Mouse (Mus musculus): ENCODE measurements around the gene Coro1c. TPM values are rescaled to one million over a fixed set of nuclear protein-coding genes. Genes with fewer than 3 reads are reported as not detected.

Coro1c gene
- polyA plus RNA-seq, 1 experiment from 2014 or later = 169 TPM

DNA sequence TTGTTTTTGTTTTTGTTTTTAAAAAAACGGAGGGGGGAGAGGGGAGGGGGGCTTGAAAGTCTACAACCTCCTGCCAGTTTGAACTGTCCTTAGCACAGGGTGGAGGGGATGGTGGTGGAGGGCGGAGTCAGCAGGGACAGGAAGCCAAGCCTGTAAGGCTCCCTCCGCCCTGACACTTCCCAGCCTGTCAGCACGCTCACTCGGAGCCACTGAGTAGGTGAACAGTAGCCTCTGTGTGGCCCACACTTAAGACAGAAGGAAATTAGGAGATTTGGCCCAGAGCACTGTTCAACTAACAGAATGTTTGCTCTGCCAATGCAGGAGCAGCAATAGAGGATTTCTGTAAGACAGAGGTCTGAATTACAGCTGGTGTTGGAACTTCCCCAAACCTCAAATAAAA, 49.6 kb downstream of the Coro1c start:
- no peak for ATAC-seq
- H3K4me1 ChIP-seq (ENCODE audit: control insufficient read depth, insufficient read depth, low read length) = peaks cover 41% of the 10 kb centered on the region

GRCm38 (mm10) chr5:113858550-113858949, 50.0 kb downstream of the Coro1c start:
- no peak for ATAC-seq
- Histone ChIP-seq H3K27me3 (replicated peaks; ENCODE audit: control insufficient read depth, insufficient read depth, low read length) (no peaks in the 10 kb centered on the region), H3K9me3 (replicated peaks; ENCODE audit: control insufficient read depth, low read length) (no peaks in the 10 kb centered on the region), H3K9ac (ENCODE audit: low read length) (no peak overlapping the region), H3K4me3 (ENCODE audit: low read depth, low read length) (no peak overlapping the region), H3K4me1 (ENCODE audit: control insufficient read depth, insufficient read depth, low read length) (peaks cover 41% of the 10 kb centered on the region), H3K36me3 (ENCODE audit: control insufficient read depth, insufficient read depth, low read length) (peaks cover 5% of the 10 kb centered on the region; the same call in 1 of the 2 replicates), H3K4me2 (ENCODE audit: low read length) (no peak overlapping the region), H3K27ac (ENCODE audit: low read depth, low read length) (peak overlapping the region; percentile 52; the same call in 1 of the 2 replicates)
- 87% methylated on average over 10 of the region's 10 CpGs for WGBS
- DNase-seq (ENCODE audit: low spot score) = no peak

More for the DNA sequence above, 49.6 kb downstream of the Coro1c start:
- H3K9me3 ChIP-seq (replicated peaks; ENCODE audit: control insufficient read depth, low read length) = no peaks in the 10 kb centered on the region
- H3K27me3 ChIP-seq (replicated peaks; ENCODE audit: control insufficient read depth, insufficient read depth, low read length) = no peaks in the 10 kb centered on the region
- no peak overlapping the region for H3K9ac ChIP-seq (ENCODE audit: low read length)
- H3K4me3 ChIP-seq (ENCODE audit: low read depth, low read length) = no peak overlapping the region
- peak overlapping the region; percentile 52 for H3K27ac ChIP-seq (ENCODE audit: low read depth, low read length)
- WGBS = 65% methylated on average over 5 of the region's 5 CpGs
- peaks cover 9% of the 10 kb centered on the region for H3K36me3 ChIP-seq (ENCODE audit: control insufficient read depth, insufficient read depth, low read length)
- DNase-seq (ENCODE audit: low spot score) = peak; percentile 48
- H3K4me2 ChIP-seq (ENCODE audit: low read length) = no peak overlapping the region

DNA sequence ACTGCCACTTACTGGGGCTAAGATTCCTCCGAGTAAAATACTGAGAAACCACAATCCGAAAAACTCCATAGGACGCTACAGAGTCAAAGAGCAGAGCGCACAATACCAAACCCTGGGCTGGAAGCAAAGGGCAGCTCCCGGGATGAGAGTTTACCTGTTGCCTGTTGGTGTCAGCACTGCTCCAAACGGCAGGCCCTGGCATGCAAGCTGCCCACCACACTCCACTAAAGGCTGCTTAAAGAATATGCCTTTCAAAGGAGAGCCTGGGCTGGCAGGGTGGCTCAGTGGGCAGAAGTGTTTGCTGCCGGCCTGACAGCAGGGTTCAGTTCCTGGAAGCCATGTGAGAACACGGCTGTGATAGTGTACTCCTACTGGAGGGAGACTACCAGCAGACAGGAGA, 50.9 kb downstream of the Coro1c start:
- 62% methylated on average over 8 of the region's 8 CpGs for WGBS
- Histone ChIP-seq H3K36me3 (ENCODE audit: control insufficient read depth, insufficient read depth, low read length) (peaks cover 8% of the 10 kb centered on the region; the same call in 1 of the 2 replicates), H3K9ac (ENCODE audit: low read length) (peak overlapping the region; percentile 25; the same call in 1 of the 2 replicates), H3K4me2 (ENCODE audit: low read length) (no peak overlapping the region), H3K27ac (ENCODE audit: low read depth, low read length) (peak overlapping the region; percentile 81; the same call in 1 of the 2 replicates), H3K4me1 (ENCODE audit: control insufficient read depth, insufficient read depth, low read length) (peaks cover 37% of the 10 kb centered on the region), H3K27me3 (replicated peaks; ENCODE audit: control insufficient read depth, insufficient read depth, low read length) (no peaks in the 10 kb centered on the region), H3K9me3 (replicated peaks; ENCODE audit: control insufficient read depth, low read length) (no peaks in the 10 kb centered on the region), H3K4me3 (ENCODE audit: low read depth, low read length) (no peak overlapping the region)
- no peak for DNase-seq (ENCODE audit: low spot score)
- no peak for ATAC-seq

DNA sequence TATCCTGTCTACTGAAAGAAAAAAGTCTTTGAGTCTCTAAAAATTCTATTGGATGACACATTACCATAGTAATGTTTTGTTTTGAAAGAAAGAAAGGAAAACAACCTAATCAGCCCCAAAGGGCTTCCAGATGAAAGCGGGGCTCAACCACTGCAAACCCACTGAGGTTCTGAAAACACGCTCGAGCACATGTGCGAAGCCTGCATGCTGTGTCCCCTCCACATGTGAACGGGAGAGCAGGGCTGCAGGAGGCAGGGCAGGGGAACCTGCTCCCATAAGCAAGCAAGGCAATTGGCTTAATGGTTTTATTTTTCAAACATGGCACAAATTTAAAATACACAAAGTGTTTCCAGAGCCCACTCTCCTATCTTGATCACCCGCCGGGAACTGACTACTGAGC, 51.9 kb downstream of the Coro1c start:
- Histone ChIP-seq H3K9ac (ENCODE audit: low read length) (peak overlapping the region; percentile 32), H3K4me3 (ENCODE audit: low read depth, low read length) (no peak overlapping the region), H3K4me1 (ENCODE audit: control insufficient read depth, insufficient read depth, low read length) (peaks cover 36% of the 10 kb centered on the region), H3K36me3 (ENCODE audit: control insufficient read depth, insufficient read depth, low read length) (peaks cover 11% of the 10 kb centered on the region), H3K9me3 (replicated peaks; ENCODE audit: control insufficient read depth, low read length) (no peaks in the 10 kb centered on the region), H3K4me2 (ENCODE audit: low read length) (no peak overlapping the region), H3K27ac (ENCODE audit: low read depth, low read length) (peak overlapping the region; percentile 81), H3K27me3 (replicated peaks; ENCODE audit: control insufficient read depth, insufficient read depth, low read length) (no peaks in the 10 kb centered on the region)
- DNase-seq (ENCODE audit: low spot score) (no peak), ATAC-seq (no peak)
- WGBS = 69% methylated on average over 7 of the region's 7 CpGs

- DNase-seq (ENCODE audit: low spot score) = peak; percentile 90
These were observed 52.9 kb downstream of the Coro1c start for GRCm38 (mm10) chr5:113855696-113856095.

GRCm38 (mm10) chr5:113855117-113855516, 53.4 kb downstream of the Coro1c start:
- peak overlapping the region; percentile 21; the same call in 1 of the 2 replicates for H3K9ac ChIP-seq (ENCODE audit: low read length)
- peaks cover 36% of the 10 kb centered on the region for H3K4me1 ChIP-seq (ENCODE audit: control insufficient read depth, insufficient read depth, low read length)
- peak; percentile 27; the same call in 1 of the 2 replicates for ATAC-seq

More at GRCm38 (mm10) chr5:113855696-113856095, 52.9 kb downstream of the Coro1c start:
- H3K27ac ChIP-seq (ENCODE audit: low read depth, low read length) = peak overlapping the region; percentile 81
- ATAC-seq = peak; percentile 83
- H3K4me1 ChIP-seq (ENCODE audit: control insufficient read depth, insufficient read depth, low read length) = peaks cover 36% of the 10 kb centered on the region
- no peak overlapping the region for H3K4me3 ChIP-seq (ENCODE audit: low read depth, low read length)
- WGBS = 10% methylated on average over 3 of the region's 3 CpGs
- H3K9me3 ChIP-seq (replicated peaks; ENCODE audit: control insufficient read depth, low read length) = no peaks in the 10 kb centered on the region
- H3K9ac ChIP-seq (ENCODE audit: low read length) = no peak overlapping the region; the same call in 1 of the 2 replicates
- no peak overlapping the region for H3K4me2 ChIP-seq (ENCODE audit: low read length)
- no peaks in the 10 kb centered on the region for H3K27me3 ChIP-seq (replicated peaks; ENCODE audit: control insufficient read depth, insufficient read depth, low read length)
- H3K36me3 ChIP-seq (ENCODE audit: control insufficient read depth, insufficient read depth, low read length) = peaks cover 16% of the 10 kb centered on the region

DNA sequence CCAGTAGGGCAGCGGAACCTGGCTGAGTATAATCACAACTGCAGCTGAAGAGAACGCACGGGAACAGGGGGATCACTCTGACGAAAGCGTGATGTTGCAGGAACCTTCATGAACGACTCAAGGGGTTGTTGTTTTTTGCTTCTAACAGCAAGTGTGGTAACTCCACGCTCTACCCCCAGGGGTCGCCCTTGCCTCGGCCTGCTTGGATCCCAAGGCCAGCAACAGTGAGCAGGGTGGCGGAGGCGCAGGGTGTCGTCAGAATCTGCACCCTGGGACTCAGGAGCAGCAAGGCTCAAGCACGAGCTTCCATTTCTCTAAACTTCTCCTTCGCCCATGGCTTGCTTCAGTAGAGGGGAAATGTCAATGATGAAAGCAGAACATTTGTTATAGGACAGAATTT, 54.1 kb downstream of the Coro1c start:
- Histone ChIP-seq H3K9ac (ENCODE audit: low read length) (no peak overlapping the region), H3K27me3 (replicated peaks; ENCODE audit: control insufficient read depth, insufficient read depth, low read length) (no peaks in the 10 kb centered on the region), H3K4me3 (ENCODE audit: low read depth, low read length) (no peak overlapping the region), H3K27ac (ENCODE audit: low read depth, low read length) (no peak overlapping the region), H3K4me2 (ENCODE audit: low read length) (no peak overlapping the region), H3K36me3 (ENCODE audit: control insufficient read depth, insufficient read depth, low read length) (peaks cover 28% of the 10 kb centered on the region), H3K9me3 (replicated peaks; ENCODE audit: control insufficient read depth, low read length) (no peaks in the 10 kb centered on the region), H3K4me1 (ENCODE audit: control insufficient read depth, insufficient read depth, low read length) (peaks cover 35% of the 10 kb centered on the region)
- WGBS = 40% methylated on average over 14 of the region's 14 CpGs
- ATAC-seq (peak; percentile 30; the same call in 1 of the 2 replicates), DNase-seq (ENCODE audit: low spot score) (peak; percentile 80)

More at GRCm38 (mm10) chr5:113855117-113855516, 53.4 kb downstream of the Coro1c start:
- Histone ChIP-seq H3K4me3 (ENCODE audit: low read depth, low read length) (no peak overlapping the region), H3K27ac (ENCODE audit: low read depth, low read length) (peak overlapping the region; percentile 81), H3K36me3 (ENCODE audit: control insufficient read depth, insufficient read depth, low read length) (peaks cover 22% of the 10 kb centered on the region), H3K9me3 (replicated peaks; ENCODE audit: control insufficient read depth, low read length) (no peaks in the 10 kb centered on the region), H3K4me2 (ENCODE audit: low read length) (no peak overlapping the region), H3K27me3 (replicated peaks; ENCODE audit: control insufficient read depth, insufficient read depth, low read length) (no peaks in the 10 kb centered on the region)
- 84% methylated on average over 10 of the region's 10 CpGs for WGBS
- DNase-seq (ENCODE audit: low spot score) = no peak

DNA sequence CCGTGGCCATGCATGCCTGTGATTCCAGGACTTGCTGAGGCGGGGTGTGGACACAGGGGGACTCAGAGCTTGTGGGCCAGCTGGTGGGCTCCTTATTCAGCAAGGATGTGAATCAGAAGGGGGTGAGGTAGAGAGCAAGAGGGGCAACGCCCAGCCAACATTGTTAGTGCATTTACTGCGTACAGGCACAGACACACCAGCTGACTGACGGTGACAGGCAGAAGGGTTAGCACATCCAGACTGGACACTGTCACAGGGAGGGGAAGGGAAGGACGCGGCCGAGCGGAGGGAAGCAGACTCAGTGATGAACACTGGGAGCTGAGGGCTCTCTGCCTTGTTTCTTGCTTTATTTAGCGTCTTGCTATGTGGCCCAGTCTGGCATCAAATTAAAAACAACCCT, 55.0 kb downstream of the Coro1c start:
- peaks cover 26% of the 10 kb centered on the region for H3K4me1 ChIP-seq (ENCODE audit: control insufficient read depth, insufficient read depth, low read length)
- H3K9ac ChIP-seq (ENCODE audit: low read length) = 0 out of 2 replicates have a peak overlapping the region, but pooled peaks have one; percentile 17
- H3K27me3 ChIP-seq (replicated peaks; ENCODE audit: control insufficient read depth, insufficient read depth, low read length) = no peaks in the 10 kb centered on the region
- 83% methylated on average over 10 of the region's 10 CpGs for whole genome bisulfite sequencing
- H3K9me3 ChIP-seq (replicated peaks; ENCODE audit: control insufficient read depth, low read length) = no peaks in the 10 kb centered on the region
- H3K27ac ChIP-seq (ENCODE audit: low read depth, low read length) = peak overlapping the region; percentile 18; the same call in 1 of the 2 replicates
- no peak for DNase-seq (ENCODE audit: low spot score)
- peaks cover 36% of the 10 kb centered on the region for H3K36me3 ChIP-seq (ENCODE audit: control insufficient read depth, insufficient read depth, low read length)
- no peak overlapping the region for H3K4me3 ChIP-seq (ENCODE audit: low read depth, low read length)
- no peak overlapping the region for H3K4me2 ChIP-seq (ENCODE audit: low read length)
- no peak for ATAC-seq

DNA sequence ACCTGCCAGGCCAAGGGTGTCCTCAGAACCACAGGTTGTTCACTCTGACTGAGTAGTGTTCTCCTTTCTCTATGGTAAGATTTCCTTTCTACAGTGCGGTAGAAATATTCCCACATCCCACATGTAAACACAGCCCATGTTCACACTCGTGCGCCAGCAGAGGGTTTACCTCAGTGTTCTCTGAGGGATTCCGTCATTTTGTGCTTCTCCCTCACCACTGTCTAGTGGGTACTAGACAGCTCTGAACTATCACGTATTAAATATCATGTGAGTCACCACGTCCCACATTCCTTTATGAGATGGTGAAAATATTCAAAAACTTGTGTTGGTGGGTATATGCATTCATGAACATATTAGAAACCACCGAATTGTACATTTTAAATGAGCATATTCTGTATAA, 56.1 kb downstream of the Coro1c start:
- DNase-seq (ENCODE audit: low spot score) (no peak), ATAC-seq (no peak)
- no peak overlapping the region for H3K27ac ChIP-seq (ENCODE audit: low read depth, low read length)
- WGBS = 93% methylated on average over 7 of the region's 7 CpGs
- peaks cover 47% of the 10 kb centered on the region for H3K36me3 ChIP-seq (ENCODE audit: control insufficient read depth, insufficient read depth, low read length)
- no peaks in the 10 kb centered on the region for H3K9me3 ChIP-seq (replicated peaks; ENCODE audit: control insufficient read depth, low read length)
- peaks cover 23% of the 10 kb centered on the region for H3K4me1 ChIP-seq (ENCODE audit: control insufficient read depth, insufficient read depth, low read length)
- no peak overlapping the region for H3K4me3 ChIP-seq (ENCODE audit: low read depth, low read length)
- no peak overlapping the region for H3K9ac ChIP-seq (ENCODE audit: low read length)
- no peaks in the 10 kb centered on the region for H3K27me3 ChIP-seq (replicated peaks; ENCODE audit: control insufficient read depth, insufficient read depth, low read length)
- H3K4me2 ChIP-seq (ENCODE audit: low read length) = no peak overlapping the region

Measured in forebrain, embryonic 14.5 days (tissue).